Mouse (Mus musculus) lung, embryonic 15.5 days (tissue): ENCODE data around the gene Mrps35. TPM values are rescaled to one million over a fixed set of nuclear protein-coding genes. Genes with fewer than 3 reads are reported as not detected.

Experiments used
- ATAC-seq: fragments of 200-750 bp; cut with Nextera tagmentation; 2 replicates; pipeline ENCODE4 v1.8.0; 2017; ENCODE audit warnings: moderate number of reproducible peaks, borderline replicate concordance; ENCODE audit not compliant: low FRiP score, low TSS enrichment; ENCODE audit errors: extremely low read depth
- H3K27ac ChIP-seq: fragments of 300-500 bp; sonication (generic); 2 replicates; pipeline ENCODE4 v1.5.1; 2015; ENCODE audit warnings: moderate library complexity, mild to moderate bottlenecking, inconsistent platforms
- H3K27me3 ChIP-seq: fragments of 300-500 bp; sonication (generic); 2 replicates; pipeline ENCODE4 v1.6.1; 2015; ENCODE audit warnings: inconsistent platforms
- H3K36me3 ChIP-seq: fragments of 300-500 bp; sonication (generic); 2 replicates; pipeline ENCODE4 v1.6.1; 2015; ENCODE audit warnings: inconsistent platforms
- H3K4me1 ChIP-seq: fragments of 300-500 bp; sonication (generic); 2 replicates; pipeline ENCODE4 v1.6.1; 2015; ENCODE audit warnings: inconsistent platforms
- H3K4me2 ChIP-seq: fragments of 300-500 bp; sonication (generic); 2 replicates; pipeline ENCODE4 v1.6.1; 2015; ENCODE audit warnings: inconsistent platforms, mild to moderate bottlenecking, moderate library complexity
- H3K4me3 ChIP-seq: fragments of 300-500 bp; sonication (generic); 2 replicates; pipeline ENCODE4 v1.5.1; 2015; ENCODE audit warnings: mild to moderate bottlenecking, inconsistent platforms
- H3K9ac ChIP-seq: fragments of 300-500 bp; sonication (generic); 2 replicates; pipeline ENCODE4 v1.6.1; 2015; ENCODE audit warnings: inconsistent platforms
- H3K9me3 ChIP-seq: fragments of 300-500 bp; sonication (generic); 2 replicates; pipeline ENCODE4 v1.6.1; 2016; ENCODE audit warnings: inconsistent platforms
- WGBS: fragments of 180-500 bp; shearing (Covaris S2); methylation state at CpG from one replicate; pipeline ENCODE4 v1.1.7; 2015; 5-methylcytosine and 5-hydroxymethylcytosine counted together
- polyA plus RNA-seq: library from polyadenylated mRNA; unstranded; fragments of >200 nt; fragmentation: Nextera tagmentation; extraction: Ambion mirVana; gene quantifications from 2 replicates; pipeline ENCODE4 v1.2.1, GENCODE M21; 2015

Gene Mrps35
- polyA plus RNA-seq, 1 experiment from 2014 or later = 103 TPM

DNA sequence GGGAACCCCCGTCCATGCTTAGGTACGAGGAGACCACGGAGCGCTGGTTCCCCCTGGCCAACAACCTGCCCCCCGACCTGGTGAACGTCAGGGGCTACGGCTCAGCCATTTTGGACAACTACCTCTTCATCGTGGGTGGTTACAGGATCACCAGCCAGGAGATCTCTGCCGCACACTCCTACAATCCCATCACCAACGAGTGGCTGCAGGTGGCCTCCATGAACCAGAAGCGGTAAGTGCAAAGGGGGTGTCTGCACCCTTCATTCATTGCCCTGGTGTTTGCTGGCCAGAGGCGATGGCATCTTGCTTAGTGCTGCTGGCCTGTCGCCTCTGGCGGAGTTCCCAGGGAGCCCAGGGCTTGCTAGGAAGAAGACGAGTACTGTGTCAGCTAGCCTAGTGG is 49.6 kb downstream of the Mrps35 start:
- Histone ChIP-seq H3K36me3 (peaks cover 10% of the 10 kb centered on the region; the same call in 1 of the 2 replicates), H3K27ac (peak overlapping the region; percentile 83; the same call in 1 of the 2 replicates), H3K27me3 (no peaks in the 10 kb centered on the region), H3K9ac (peak overlapping the region; percentile 94), H3K4me1 (peaks cover 26% of the 10 kb centered on the region), H3K9me3 (no peaks in the 10 kb centered on the region), H3K4me3 (peak overlapping the region; percentile 90), H3K4me2 (peak overlapping the region; percentile 96)
- 2% methylated on average over 15 of the region's 15 CpGs for WGBS
- no peak for ATAC-seq

DNA sequence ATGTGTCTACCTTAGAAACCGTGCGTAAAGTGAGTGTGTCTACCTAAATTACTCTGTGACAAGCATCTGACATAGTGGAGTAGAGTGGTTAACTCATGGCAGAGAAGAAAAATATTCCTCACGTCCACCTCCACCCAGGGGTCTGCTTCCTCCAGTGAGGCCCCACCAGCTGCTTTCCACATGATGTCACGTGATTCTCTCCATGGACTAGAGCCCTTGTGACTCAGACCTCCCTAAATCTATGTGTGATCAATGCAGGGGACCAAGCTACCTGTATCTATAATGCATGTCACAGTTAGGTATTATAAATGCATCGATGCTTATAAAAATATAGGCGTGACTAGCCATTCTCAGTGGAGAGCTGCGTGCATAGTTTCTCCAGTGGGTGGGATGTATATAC is 52.2 kb downstream of the Mrps35 start:
- Histone ChIP-seq H3K27ac (no peak overlapping the region), H3K4me2 (no peak overlapping the region), H3K36me3 (peaks cover 10% of the 10 kb centered on the region; the same call in 1 of the 2 replicates), H3K27me3 (no peaks in the 10 kb centered on the region), H3K4me3 (no peak overlapping the region), H3K9ac (no peak overlapping the region), H3K9me3 (no peaks in the 10 kb centered on the region), H3K4me1 (peaks cover 26% of the 10 kb centered on the region)
- no peak for ATAC-seq
- WGBS = 81% methylated on average over 7 of the region's 7 CpGs

DNA sequence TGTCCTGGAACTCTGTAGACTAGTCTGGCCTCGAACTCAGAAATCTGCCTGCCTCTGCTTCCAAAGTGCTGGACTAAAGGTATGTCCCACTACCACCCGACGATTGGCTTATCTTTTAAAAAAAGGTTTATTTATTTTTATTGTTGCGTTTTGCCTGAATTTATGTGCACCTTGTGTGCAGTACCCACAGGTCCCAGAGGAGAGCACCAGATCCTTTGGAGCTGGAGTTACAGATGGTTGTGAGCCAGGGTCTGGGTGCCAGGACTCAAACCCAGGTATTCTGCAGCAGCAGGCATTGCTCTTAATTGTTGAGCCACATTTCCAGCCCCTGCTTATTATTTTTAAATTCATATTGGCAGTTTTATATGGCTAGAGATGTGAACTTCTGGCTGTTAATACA is 53.5 kb downstream of the Mrps35 start:
- no peak for ATAC-seq
- no peaks in the 10 kb centered on the region for H3K9me3 ChIP-seq
- no peak overlapping the region for H3K4me3 ChIP-seq
- H3K27me3 ChIP-seq = no peaks in the 10 kb centered on the region
- no peak overlapping the region for H3K27ac ChIP-seq
- 87% methylated on average over 4 of the region's 4 CpGs for WGBS
- H3K9ac ChIP-seq = no peak overlapping the region
- H3K36me3 ChIP-seq = peaks cover 10% of the 10 kb centered on the region; the same call in 1 of the 2 replicates
- H3K4me1 ChIP-seq = peaks cover 26% of the 10 kb centered on the region
- H3K4me2 ChIP-seq = no peak overlapping the region

DNA sequence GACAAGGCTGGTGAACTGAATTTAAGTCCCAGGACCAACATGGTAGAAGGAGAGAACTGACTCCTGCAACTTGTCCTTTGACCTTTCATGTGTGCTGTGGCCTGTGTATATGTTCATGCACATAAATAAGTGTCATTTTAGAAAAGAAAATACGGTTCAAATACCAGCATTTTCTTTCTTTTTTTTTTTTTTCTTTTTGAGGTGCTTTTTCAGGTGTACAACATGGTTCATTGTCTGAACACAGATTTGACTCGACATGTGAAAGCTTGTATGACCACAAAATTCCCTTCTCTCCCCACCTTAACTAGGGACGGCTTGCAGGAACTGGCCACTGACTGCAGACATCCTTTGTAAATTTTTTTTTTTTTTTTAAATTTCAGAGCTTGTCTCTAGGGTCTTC is 54.4 kb downstream of the Mrps35 start:
- 73% methylated on average over 3 of the region's 3 CpGs for WGBS
- H3K4me1 ChIP-seq = peaks cover 26% of the 10 kb centered on the region
- H3K27ac ChIP-seq = no peak overlapping the region

DNA sequence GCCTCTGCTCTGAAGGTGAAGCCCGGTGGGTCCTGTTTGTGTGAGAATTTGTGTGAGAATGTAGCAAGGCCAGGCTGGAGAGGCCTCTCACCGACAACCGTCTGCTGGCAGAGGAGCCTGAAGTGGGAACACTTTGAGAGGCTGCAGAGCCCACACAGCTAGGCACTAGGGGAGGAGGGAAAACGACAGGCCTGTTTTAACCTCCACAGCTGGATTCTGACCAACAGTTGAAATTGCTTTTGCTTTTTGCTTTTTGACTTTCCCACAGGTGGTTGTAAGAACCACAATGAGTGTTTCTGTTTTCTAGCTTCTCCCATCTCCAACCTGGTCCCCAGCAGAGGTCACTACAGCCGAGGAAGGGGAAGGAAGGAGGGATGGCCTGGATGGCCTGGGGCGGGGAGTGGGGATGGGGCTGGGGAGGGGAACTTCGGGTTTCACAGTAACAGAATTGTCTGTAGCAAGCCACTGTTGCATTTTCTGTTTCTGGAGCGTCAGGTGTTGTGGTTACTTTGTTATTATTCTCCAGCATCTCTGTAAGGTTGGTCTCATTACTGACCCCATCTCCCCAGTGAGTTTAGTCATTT is 54.9 kb downstream of the Mrps35 start:
- Histone ChIP-seq H3K27ac (no peak overlapping the region), H3K9me3 (no peaks in the 10 kb centered on the region), H3K4me2 (no peak overlapping the region), H3K9ac (no peak overlapping the region), H3K27me3 (no peaks in the 10 kb centered on the region), H3K4me1 (peaks cover 22% of the 10 kb centered on the region), H3K36me3 (peaks cover 19% of the 10 kb centered on the region; the same call in 1 of the 2 replicates), H3K4me3 (no peak overlapping the region)
- WGBS = 48% methylated on average over 8 of the region's 8 CpGs
- no peak for ATAC-seq

More for the DNA sequence above, 54.4 kb downstream of the Mrps35 start:
- no peak for ATAC-seq
- H3K27me3 ChIP-seq = no peaks in the 10 kb centered on the region
- H3K36me3 ChIP-seq = peaks cover 14% of the 10 kb centered on the region; the same call in 1 of the 2 replicates
- H3K4me2 ChIP-seq = no peak overlapping the region
- H3K4me3 ChIP-seq = no peak overlapping the region
- H3K9me3 ChIP-seq = no peaks in the 10 kb centered on the region
- H3K9ac ChIP-seq = no peak overlapping the region

DNA sequence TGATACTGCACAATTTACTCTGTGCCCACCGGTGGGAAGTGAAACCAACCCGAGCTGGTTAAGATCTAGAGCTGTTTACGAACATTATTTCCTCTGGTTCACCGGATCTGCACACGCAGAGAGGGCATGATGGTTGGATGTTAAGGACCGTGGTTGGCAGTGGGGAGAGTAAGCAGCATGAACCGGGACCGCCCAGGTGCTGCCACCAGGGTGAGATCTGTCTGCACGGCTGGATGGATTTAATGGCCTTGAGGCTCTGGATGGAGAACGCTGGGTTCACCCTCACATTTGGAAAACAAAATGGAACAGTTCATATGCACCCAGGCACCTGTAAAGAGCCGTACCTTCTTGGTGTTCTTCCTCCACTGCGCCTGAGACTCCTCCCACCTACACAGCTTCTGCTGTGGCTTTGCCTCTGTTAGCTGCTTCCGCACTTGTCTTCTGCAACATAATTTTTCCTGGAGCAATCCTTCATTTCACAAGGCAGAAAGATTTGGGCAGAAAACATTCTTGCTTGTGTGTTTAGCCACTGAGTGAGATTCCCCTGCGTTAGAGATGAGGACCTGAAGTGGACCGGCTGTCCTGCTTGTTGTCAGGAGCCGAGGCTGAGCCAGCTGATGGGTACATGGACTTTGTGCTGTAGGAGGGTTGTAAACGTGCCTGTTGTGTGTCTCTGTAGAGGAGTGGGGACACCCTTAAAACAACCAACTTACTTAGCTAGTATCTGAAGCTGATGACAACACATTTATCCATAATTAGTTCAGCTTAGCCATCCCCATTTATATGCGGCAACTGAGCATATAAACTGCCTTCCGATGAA is 57.1 kb downstream of the Mrps35 start:
- no peak for ATAC-seq
- no peak overlapping the region for H3K27ac ChIP-seq
- H3K9ac ChIP-seq = no peak overlapping the region
- H3K9me3 ChIP-seq = no peaks in the 10 kb centered on the region
- H3K27me3 ChIP-seq = no peaks in the 10 kb centered on the region
- 68% methylated on average over 19 of the region's 19 CpGs for WGBS
- peaks cover 8% of the 10 kb centered on the region; the same call in 1 of the 2 replicates for H3K4me1 ChIP-seq
- no peak overlapping the region for H3K4me3 ChIP-seq
- H3K36me3 ChIP-seq = peaks cover 24% of the 10 kb centered on the region
- H3K4me2 ChIP-seq = no peak overlapping the region

DNA sequence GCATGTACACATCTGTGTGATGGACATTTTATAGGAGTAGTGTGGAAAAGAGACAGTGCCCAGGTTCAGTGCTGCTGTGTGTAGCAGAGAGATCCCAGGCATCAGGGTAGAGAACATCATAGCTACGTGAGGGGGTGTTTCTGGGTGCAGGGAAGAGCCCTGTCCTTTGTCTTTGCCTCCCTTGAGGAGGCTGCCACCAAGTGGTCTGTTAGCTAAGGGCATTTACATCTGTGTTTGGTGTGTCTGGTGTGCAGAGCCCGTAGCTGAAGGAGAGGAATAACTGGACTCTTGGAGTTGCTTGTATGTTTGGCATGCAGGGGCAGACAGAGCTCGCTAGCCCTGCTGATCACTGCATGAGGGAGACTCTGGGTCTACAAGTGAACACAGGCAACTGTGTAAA is 59.7 kb downstream of the Mrps35 start:
- ATAC-seq = no peak
- H3K4me1 ChIP-seq = 0 out of 2 replicates have a peak, but pooled peaks cover 3% of the 10 kb centered on the region
- 81% methylated on average over 3 of the region's 3 CpGs for WGBS

DNA sequence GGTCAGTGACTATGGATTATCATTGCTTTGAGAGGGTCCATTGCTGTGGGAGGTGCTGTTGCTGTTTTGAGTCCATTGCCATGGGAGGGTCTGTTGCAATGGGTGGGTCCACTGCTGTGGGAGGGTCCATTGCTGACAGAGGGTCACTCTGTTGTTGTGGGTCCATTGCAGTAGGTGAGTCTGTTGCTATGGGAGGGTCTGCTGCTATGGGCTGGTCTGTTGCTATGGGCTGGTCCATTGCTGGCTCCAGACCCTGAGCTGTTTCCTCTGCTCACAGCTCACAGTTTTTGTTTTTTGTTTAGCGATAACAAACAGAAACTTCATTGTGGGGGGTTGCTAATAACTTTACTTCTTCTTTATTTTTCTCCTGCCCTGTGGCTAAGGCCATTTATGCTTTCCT is 63.0 kb downstream of the Mrps35 start:
- Histone ChIP-seq H3K4me3 (no peak overlapping the region), H3K4me1 (no peaks in the 10 kb centered on the region), H3K27ac (no peak overlapping the region), H3K4me2 (no peak overlapping the region), H3K36me3 (peaks cover 41% of the 10 kb centered on the region), H3K27me3 (no peaks in the 10 kb centered on the region), H3K9ac (no peak overlapping the region), H3K9me3 (no peaks in the 10 kb centered on the region)
- 100% methylated on average over 1 of the region's 1 CpGs for WGBS
- no peak for ATAC-seq

More for the DNA sequence above, 59.7 kb downstream of the Mrps35 start:
- Histone ChIP-seq H3K9me3 (no peaks in the 10 kb centered on the region), H3K4me3 (no peak overlapping the region), H3K27ac (no peak overlapping the region), H3K4me2 (no peak overlapping the region), H3K27me3 (no peaks in the 10 kb centered on the region), H3K9ac (no peak overlapping the region), H3K36me3 (peaks cover 27% of the 10 kb centered on the region)

DNA sequence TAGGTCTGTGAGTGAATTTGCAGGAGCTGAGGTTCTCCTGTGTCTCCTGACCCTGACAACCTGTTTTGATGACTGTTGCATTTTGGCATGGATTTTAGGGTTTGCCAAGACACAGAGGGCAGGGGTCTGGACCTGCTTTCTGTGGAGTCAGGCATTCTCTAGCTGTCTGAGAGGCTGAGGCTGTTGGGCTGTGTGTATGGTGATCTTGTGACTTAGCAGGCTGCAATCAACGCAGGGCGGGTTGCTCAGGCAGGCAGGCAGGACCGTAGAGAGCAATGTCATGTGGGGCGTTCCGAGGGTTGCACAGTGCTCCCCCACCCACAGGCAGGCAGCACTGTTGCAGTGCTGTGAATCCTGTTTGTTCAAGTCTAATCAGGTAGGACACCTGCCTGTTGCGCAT is 64.2 kb downstream of the Mrps35 start:
- Histone ChIP-seq H3K27me3 (no peaks in the 10 kb centered on the region), H3K9ac (no peak overlapping the region), H3K9me3 (no peaks in the 10 kb centered on the region), H3K27ac (no peak overlapping the region), H3K4me1 (no peaks in the 10 kb centered on the region), H3K4me3 (no peak overlapping the region), H3K36me3 (peaks cover 43% of the 10 kb centered on the region), H3K4me2 (no peak overlapping the region)
- no peak for ATAC-seq
- WGBS = 89% methylated on average over 6 of the region's 6 CpGs

DNA sequence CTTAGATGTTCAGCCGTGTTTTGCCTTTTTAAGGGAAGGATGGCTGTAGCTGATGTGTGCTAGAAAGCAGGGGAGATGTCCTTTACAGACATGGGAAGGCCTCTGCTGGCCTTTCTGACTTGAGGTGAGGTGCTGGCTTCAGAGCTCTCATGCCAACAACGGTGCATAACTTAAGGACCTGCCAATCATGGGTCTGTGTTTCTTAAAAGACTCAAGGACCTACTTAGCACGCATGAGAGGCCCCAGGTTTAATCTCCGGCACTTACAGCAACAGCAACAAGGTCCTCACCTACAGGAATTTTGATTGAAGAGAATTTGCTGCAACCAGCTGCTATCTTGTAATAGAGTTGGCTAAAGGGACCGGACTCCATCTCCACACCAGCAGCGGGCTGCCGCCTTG is 66.7 kb downstream of the Mrps35 start:
- no peaks in the 10 kb centered on the region for H3K9me3 ChIP-seq
- no peak overlapping the region for H3K4me2 ChIP-seq
- no peaks in the 10 kb centered on the region for H3K4me1 ChIP-seq
- no peak overlapping the region for H3K4me3 ChIP-seq
- H3K27ac ChIP-seq = no peak overlapping the region
- no peak overlapping the region for H3K9ac ChIP-seq
- ATAC-seq = 0 out of 2 replicates have a peak, but pooled peaks have one; percentile 31
- H3K36me3 ChIP-seq = peaks cover 34% of the 10 kb centered on the region
- 64% methylated on average over 7 of the region's 7 CpGs for WGBS
- H3K27me3 ChIP-seq = no peaks in the 10 kb centered on the region

DNA sequence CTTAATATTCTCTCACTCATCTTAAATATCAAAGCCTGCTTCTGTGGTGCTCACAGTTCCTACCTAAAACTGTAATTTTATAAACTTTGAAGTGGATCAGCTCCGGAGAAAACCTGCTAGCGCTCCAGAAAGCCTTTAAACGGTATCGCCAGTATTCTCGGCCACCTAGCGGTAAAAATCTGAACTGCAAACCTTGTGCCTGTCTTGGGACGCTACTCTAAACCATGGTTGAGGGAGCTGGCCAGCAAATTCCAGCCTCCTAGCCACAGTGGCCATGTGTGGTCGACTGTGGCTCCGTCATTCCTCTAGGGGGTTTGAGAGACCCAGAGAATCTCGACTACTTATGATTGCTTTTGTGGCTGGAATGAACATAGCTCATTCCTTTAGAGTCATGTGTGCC is 74.0 kb downstream of the Mrps35 start:
- Histone ChIP-seq H3K4me3 (no peak overlapping the region), H3K27ac (no peak overlapping the region), H3K4me1 (no peaks in the 10 kb centered on the region), H3K36me3 (0 out of 2 replicates have a peak, but pooled peaks cover 6% of the 10 kb centered on the region), H3K4me2 (no peak overlapping the region), H3K9me3 (no peaks in the 10 kb centered on the region), H3K27me3 (no peaks in the 10 kb centered on the region), H3K9ac (no peak overlapping the region)
- ATAC-seq = 0 out of 2 replicates have a peak, but pooled peaks have one; percentile 52
- WGBS = 9% methylated on average over 10 of the region's 10 CpGs

DNA sequence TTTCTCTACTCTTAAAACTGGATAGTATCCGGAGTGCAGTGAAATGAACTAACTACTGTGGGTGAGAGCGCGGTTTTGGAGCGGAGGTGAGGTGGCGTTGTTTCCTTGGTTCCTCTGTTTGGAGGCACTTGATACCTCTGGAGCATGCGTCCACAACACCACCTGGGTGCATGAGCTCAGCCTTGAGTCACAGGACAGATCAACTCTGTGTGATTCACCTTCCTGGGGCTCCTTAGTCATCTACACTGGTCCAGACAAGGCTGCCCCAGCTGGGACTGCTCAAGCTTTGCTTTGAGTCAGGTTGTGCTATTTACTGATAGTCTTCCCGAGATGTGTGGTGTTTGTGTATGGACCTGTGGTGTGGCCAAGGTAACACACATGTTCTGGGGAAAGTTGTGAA is 75.2 kb downstream of the Mrps35 start:
- no peak overlapping the region for H3K4me2 ChIP-seq
- WGBS = 87% methylated on average over 7 of the region's 7 CpGs
- H3K4me3 ChIP-seq = no peak overlapping the region
- H3K27ac ChIP-seq = no peak overlapping the region
- no peaks in the 10 kb centered on the region for H3K36me3 ChIP-seq
- ATAC-seq = no peak
- H3K27me3 ChIP-seq = no peaks in the 10 kb centered on the region
- H3K9ac ChIP-seq = no peak overlapping the region
- no peaks in the 10 kb centered on the region for H3K4me1 ChIP-seq
- no peaks in the 10 kb centered on the region for H3K9me3 ChIP-seq
